Mouse (Mus musculus) megakaryocyte progenitor cell, adult 5-6 weeks (primary cell): ENCODE measurements around the gene Cd200r1. TPM values are rescaled to one million over a fixed set of nuclear protein-coding genes. Genes with fewer than 3 reads are reported as not detected.

Experiments
- ATAC-seq: replicated peaks from 2 replicates; pipeline ENCODE4 v1.8.0; 2016; ENCODE audit warnings: mild to moderate bottlenecking, moderate TSS enrichment, inconsistent platforms; ENCODE audit not compliant: poor library complexity
- total RNA-seq, 2 experiments: library from RNA; stranded (forward) in 1 of 2; stranded (reverse) in 1 of 2; fragments of 157-497, 149-512 nt in 1 of 2; fragments of 200-1000 nt in 1 of 2; gene quantifications; 2 replicates each; pipeline versions ENCODE4 v1.2.3 to v1.2.4; 2015 to 2017

The Cd200r1 gene
- total RNA-seq (2015) (8.0 and 11.0 TPM in 2 replicates), total RNA-seq (2017) (3.7 and 5.6 TPM in 2 replicates)

DNA sequence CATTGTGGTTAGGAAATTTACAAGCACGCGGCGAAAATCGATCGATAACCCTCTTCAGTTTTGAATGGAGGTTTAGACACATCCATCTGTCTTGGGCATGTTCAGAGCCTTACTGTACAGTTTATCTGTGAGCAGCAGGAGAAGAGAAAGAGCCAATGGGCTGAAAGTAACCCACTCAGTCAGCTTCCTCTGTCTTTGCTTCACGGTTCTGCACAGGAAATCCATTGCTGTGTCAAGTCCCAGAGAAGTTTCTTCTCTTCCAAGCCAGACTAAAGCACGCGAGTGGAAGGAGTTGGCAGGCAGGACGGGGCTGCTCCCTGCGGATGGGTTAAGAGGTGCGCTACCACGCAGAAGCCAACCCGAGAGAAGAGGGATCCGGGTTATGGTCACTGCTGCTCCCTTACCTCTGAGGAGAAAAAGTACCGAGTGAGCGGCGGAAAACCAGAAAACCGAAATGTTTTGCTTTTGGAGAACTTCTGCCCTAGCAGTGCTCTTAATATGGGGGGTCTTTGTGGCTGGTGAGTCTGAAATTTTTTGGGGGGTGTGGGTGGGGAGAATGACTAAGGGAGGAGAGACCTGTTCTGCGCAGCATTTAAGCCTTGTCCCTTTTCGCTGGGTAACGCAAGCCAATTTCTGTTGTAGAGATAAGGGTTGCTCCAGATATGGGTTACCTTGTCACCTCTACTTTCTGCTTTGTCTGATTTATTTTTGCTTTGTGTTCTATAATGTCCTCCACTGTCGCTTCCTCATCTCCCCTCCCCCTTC, at the start of gene Cd200r1:
Cd200r1 (plus strand) TSS at position 182 of the 765 bp plus-strand sequence.
- ATAC-seq, result peak; percentile 73

DNA sequence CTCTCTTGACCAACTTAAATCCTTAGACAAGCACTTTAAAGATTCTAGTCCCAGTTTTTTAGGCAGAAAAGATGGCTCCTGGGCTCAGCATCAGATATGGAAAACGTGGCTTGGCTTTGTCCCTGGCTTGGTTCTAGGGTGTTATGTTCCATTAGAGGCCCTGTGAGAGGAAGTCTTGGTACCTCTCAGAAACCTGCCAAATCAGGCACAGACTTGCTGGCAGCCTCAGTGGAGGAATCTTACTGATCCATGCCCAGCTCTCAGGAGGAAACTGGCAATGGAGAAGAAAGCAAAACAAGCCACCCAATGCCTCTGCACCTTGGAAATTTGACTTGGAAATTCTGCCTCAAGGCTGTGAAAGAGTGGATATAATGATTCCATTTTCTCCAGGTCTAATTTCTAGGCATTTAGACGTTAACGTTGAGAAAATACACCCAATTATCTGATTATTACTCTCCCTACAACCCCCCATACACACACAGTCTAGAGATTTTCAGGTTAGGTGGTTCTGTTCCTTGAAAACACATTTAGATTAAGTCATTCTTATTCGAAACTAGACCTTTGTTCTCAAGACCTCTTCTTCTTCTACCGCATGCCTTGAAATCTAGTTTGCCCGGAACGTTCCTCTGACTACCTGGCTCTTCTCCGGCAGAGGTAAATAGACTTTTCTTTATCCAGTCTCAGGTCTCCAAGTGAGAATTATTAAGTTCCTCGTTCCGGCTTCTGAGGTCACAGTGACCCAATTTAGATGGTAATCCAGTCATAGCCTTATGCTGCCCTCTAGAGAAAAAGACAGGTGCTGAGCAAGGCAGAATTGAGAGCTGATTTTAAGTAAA, 49.0 kb upstream of the Cd200r1 start:
- ATAC-seq, result peak; percentile 86

DNA sequence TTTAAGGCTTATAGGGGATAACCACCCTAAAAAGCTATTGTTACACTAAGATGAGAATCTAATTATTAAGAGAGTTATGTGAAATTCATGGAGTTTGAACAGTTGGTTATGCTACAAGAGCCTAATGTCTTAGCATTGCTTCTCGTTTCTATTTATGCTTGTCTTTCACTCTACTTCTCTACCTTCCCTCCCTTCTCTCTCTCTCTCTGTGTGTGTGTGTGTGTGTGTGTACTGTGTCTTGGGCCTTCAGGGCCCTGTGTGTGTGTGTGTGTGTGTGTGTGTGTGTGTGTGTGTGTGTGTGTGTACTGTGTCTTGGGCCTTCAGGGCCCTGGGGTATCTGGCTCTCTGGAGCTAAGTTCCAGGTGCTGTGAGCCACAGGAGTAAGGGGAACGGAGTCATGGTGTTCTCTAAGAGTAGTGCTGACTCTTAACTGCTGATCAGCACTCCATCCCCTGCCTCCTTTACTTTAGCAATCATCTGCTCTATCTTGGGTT, 48.3 kb upstream of the Cd200r1 start:
- ATAC-seq, result no peak

DNA sequence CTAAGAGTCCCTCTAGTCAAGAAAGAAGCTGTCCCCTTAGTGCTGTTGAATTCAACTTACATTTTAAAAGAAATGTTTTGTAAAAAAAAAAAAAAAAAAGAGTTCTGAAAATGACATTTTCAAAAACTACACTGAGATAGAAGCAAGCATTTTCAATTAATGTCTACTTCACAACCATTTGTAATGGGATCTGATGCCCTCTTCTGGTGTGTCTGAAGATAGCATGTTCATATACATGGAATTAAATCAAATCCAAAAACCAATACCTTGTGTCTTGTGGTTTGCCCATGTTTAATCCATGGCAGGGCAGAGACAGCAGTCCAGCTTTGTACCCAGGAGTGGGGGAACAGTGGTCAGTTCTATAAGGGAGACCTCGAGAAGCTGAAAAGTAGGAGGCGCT, 47.7 kb upstream of the Cd200r1 start:
- no peak for ATAC-seq

DNA sequence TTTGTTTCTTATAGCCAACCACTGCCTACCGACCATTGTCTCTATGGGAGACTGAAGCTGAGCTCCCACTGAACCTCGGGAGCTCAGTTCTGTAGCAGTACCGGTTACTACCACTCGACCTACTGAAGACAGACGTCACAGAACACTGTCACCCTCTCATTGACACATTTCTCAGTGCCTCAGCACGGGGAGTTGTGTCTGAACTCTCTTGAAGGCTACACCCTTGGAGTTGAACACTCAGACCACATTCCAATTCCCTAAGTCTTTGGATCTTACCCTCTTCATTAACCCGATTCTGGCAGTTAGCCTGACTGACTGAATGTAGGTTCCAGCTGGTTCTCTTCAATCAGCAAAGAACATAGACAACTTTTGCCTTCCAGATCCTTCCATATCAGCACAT, 46.2 kb upstream of the Cd200r1 start:
- ATAC-seq, result no peak

DNA sequence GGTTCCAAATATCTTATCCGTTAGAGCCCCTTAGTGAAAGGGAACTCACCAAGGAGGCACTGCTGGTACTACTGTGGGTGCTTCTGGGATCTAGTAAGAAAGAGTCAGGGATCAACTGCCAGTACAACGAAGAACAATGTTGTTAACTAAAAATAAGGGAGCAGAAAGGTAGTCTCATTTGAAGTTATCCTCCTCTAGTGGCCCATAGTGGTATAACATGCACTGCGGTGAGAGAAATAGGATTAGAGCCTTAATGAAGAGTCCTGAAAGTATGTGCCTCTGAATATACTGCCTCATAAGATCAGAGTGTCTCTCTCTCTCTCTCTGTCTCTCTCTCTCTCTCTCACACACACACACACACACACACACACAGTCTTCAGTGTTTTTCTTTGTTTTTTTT, 45.0 kb upstream of the Cd200r1 start:
- 0 out of 2 replicates have a peak, but pooled peaks have one; percentile 23 for ATAC-seq

DNA sequence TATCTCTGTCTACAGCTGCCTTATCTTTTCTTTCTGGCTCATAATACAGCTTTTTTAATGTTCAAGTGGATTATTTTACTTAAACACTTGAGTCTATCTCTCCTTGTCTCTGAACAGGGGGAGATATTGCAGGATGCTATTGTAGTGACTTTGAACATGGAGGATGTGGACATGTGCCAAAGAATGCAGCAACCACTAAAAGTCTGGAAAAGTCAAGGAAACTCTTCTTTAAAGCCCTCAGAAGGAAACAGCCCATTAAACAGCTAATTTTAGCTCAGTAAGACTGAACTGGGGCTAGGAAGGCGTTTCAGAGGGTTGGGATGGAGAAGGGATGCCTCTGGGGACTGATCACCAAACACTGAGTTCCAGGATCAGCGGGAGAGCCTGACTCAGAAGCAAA, 42.9 kb upstream of the Cd200r1 start:
- ATAC-seq, result no peak

DNA sequence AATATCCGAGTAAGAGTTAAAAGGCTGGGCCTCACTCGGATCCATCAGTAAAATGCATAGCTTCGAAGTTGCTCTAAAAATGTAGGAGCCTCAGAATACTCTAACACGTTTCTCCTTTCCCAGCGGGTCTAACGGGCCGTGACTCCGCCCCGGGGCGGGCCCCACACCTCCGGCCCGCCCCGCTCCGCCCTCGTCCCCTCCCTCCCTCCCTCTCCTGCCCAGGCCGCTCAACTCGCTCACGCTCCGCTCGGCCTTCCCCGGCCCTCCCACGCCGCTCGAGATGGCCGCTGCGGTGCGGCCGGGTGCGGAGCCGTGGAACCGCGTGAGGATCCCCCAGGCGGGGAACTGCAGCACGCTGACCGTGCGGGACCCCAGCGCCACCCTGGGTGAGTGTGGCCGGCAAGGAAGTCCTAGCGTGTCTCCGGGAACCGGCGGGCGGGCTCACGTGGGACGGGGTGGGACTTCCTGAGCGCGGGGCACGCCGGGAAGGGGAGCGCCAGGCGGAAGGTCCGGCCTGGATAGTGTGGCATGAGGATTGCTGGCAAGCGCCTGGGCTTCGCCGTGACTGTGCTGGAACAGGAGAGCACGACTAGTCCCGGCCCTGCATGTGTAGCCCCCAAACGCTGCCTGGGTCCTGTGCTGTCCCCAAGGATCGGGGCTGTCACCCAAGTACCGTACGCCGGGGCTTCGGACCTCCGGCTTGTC, 41.3 kb upstream of the Cd200r1 start, which contains the start of gene Nepro:
Nepro (plus strand) TSS at position 219 of the 705 bp plus-strand sequence.
- peak; percentile 76 for ATAC-seq

DNA sequence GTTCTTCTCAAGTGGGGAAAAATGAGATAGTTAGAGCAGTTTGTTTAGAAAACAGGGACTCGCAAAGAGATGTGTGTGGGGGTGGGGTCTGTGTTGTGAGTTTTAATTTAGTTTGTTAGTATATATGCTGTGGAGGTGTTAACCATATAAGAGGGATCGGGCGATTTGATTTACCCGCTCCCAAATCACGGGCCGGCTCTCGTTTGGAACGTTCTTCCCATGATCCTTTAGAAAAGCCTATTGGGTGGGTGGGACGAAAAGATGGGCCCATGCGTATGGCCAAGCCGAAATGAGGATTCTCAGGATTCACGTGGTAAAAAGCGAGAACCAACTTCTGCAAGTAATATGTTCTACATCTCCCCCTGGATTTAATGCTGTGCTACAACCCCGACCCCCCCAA, 40.7 kb upstream of the Cd200r1 start:
- ATAC-seq, result no peak

DNA sequence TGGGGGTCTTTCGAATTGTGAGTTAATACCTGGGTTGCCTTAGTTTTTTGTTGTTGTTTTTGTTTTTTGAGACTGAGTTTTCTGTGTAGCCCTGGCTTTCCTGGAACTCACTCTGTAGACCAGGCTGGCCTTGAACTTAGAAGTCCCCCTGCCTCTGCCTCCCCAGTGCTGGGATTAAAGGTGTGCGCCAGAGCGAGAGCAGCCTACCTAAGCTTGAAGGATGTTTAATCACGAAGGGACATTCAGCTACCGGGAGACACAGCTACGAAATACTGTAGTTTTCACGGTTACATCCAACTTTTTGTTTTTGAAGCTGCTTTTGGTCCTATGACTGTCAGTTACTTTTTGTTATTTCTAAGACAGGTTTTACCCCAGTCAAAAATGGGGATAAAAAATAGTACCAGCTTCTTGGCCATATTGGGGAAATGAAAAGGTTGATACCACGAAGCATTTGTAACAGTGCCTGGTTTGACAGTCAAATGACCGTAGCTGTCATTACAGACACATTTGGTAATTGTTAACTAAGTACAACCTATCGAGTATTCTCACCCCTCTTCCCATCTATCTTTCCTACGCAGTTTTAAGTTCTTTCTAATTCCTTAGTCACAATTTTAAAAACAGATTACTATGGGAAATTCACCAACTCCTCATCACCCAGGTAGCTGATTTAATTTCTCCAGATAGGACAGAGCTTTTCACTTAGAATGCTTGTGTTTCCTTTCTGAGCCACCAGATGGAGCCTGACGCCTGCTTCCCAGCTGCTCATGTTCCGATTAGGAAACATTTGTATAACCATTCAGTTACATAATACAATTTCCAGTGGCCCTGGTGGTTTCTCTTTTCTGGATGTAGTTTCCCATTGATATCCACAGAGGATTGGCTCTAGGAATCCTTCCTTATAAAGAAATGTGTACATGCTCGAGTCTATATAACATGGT, 40.0 kb upstream of the Cd200r1 start:
- peak; percentile 74 for ATAC-seq

DNA sequence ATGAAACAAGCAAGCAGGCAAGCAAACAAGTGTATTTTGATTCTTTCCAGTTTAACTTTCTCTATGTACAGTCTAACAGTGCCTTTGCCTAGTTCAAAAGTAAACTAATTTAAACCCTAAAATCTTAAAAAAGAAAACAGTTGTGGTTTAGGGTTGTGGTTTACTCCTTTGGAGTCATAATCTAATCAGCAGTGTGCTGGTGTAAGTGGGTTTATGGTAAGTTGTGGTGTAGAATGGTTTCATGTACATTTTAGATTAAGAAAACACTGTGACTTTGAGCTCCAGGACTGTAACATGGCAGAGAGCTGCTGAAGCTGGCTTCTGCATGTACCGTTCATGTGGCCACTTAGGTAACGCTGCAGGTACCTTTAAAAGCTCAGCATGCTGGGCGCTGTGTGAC, 38.0 kb upstream of the Cd200r1 start:
- peak; percentile 40 for ATAC-seq

DNA sequence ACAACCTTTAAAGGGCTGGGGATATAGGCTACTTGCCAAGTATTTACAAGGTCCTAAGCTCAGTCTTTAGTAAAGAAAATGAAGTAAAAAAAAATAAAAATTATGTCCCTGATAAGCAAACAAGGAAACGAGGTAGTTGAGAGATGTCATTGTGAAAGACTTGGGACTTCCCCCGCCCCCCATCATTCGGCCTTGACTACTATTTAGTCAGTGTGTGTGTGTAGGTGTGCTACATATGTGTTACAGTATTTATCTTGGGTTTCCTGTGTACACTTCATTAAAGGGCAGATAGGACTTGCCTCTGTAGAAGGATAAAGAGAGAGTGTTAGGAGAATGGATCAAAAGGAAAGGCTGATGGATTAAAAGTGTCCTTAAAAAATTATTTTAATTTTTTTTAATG, 31.5 kb upstream of the Cd200r1 start:
- no peak for ATAC-seq

DNA sequence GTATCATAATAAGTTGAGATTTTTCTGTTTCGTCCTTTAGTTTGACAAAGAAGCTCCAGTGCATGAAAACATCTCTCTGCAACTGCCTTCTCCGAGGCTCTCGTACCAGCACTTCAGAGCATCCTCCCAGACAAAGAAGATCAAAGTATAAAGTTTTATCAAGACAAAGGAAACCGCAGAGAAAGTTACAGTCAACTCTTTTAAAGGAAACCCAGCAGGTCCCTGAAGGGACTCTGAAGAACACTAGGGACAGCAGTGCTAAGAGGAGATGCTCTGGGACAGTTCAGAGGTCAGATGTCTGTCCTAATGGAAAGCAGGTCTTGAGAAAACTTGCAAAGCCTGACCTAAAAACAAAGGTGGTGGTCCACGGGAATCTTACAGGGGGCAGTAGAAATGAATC, 29.9 kb upstream of the Cd200r1 start:
- no peak for ATAC-seq

DNA sequence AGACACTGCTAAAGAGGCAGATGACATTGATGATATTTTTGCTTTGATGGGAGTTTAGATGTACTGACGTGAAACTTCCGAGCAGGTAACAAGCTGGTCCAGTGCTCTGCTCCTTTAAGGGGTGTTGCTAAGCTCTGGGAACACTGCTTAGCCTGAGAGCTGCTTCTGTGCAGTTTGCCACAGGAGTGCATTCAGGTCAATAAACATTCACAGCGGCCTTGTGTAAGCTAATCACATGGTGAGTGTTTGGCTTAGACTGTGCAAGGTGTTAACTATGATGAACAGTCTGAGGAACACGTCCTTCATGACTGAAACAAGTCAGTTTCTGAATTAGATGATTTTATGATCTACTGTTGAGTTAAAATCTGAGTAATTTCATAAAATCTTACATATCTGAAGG, 29.4 kb upstream of the Cd200r1 start:
- ATAC-seq, result no peak

DNA sequence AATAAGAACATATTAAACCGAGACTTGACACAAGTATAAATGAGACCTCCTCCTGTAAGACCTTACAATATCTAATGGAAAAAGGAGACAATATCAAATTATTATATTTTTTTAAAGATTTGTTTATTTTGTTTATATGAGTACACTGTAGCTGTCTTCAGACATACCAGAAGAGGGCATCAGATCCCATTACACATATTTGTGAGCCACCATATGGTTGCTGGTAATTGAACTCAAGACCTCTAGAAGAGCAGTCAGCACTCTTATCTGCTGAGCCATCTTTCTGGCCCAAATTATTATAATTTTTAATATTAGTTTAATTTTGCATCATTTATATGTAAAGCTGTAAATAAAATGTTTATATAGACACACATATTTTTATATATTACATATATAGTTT, 22.8 kb upstream of the Cd200r1 start:
- ATAC-seq, result no peak

DNA sequence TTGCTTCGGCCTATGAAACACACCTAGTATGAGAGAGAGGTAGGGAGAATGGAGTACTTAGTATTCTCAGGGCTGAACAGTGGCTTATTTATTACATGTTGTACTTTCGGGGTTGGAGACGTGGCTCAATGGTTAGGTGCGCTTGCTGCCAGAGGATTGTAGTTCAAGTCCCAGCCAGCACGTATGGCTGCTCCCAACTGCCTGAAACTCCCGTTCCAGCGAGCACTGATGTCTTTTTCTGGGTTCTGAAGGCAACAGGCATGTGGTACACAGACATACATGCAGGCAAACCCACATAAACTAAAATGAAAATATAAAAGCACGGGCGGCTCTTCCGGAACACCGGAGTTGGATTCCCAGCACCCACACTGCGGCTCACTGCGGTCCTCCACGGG, 20.1 kb upstream of the Cd200r1 start:
- ATAC-seq, result peak; percentile 14

DNA sequence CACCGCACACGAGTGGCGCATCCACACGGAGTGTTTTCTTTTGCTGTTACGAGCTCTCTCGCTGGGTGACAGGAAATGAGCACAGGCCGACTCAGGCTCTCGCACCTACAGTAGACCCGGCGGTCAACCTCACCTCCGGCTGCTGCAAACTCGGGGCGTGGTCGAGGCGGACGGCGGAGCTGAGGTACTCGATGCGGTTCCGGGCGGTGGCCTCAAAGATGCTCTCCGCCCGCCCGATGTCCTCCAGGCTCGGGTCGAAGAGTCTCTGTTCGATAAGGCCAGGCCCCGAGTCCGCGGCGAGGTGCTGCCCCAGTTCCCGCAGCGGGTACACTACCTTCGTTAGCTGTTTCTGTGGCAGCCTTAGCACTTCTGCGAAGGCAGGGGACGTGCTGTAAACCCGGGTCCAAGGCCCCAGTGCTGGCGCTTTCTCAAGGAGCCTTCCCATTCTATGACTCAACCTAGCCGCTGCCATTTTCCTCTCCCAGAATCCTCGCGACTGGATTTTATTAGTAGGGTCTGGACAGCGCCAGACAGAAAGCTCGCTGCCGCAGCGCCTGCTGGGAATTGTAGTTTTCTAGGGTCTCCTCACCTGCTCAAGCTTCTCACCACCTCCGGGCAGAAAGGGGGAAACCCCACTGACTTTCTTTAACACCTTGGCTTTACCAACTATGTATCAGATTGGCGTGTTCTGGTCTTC, 19.5 kb upstream of the Cd200r1 start, which contains the start of gene Gtpbp8:
Gtpbp8 (minus strand) TSS at position 498 of the 697 bp plus-strand sequence.
- ATAC-seq, result peak; percentile 91

DNA sequence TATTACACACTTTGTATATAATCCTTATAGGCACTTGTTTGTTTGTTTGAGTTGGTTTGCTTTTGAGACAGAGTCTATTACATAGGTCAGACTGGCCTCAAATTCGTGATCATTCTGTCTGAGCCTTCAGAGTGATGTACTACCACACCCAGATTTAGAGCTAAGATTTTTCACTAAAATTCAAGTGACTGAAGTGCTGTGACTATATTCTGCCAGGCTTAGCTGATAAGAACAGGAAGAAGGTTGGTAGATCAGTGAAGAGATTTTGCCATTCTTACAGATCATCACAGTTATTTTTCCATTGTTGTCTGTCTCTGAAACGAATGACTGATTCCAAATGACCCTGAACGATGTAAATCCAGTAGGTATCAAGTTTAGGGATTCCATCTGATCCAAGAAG, 17.5 kb upstream of the Cd200r1 start:
- ATAC-seq, result no peak

DNA sequence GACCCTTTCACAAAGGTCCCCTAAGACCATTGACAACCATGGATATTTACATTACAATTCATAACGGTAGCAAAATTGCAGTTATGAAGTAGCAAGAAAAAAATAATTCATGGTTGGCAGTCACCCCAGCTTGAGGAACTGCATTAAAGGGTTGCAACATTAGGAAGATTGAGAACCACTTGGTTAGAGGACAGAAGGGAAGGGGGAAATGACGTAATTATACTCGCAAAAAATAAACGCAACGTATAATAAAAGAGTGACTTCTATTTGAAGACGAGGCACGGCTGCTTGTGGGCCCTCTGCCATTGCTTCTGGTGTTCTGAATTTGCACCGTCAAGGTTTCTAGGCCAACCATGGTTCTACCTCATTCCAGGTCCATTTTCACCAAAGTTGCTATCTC, 7.8 kb upstream of the Cd200r1 start:
- peak; percentile 64 for ATAC-seq
